Mouse (Mus musculus) embryonic facial prominence, embryonic 14.5 days (tissue): ENCODE results near the gene Gm49510. TPM values are rescaled to one million over a fixed set of nuclear protein-coding genes. Genes with fewer than 3 reads are reported as not detected.

ENCODE experiments used
- ATAC-seq: fragments of 200-750 bp; cut with Nextera tagmentation; 2 replicates; pipeline ENCODE4 v1.8.0; 2017; ENCODE audit warnings: low read depth, moderate number of reproducible peaks, moderate TSS enrichment
- DNase-seq: peaks from one replicate; pipeline ENCODE4 v3.0.0-alpha.2; 2015; ENCODE audit warnings: low spot score
- H3K27ac ChIP-seq: fragments of 300-500 bp; sonication (generic); replicated peaks from 2 replicates; pipeline ENCODE4 v1.5.1; 2014; ENCODE audit warnings: low read depth, mild to moderate bottlenecking, low read length, moderate library complexity
- H3K27me3 ChIP-seq: fragments of 300-500 bp; sonication (generic); replicated peaks from 2 replicates; pipeline ENCODE4 v1.6.1; 2014; ENCODE audit warnings: low read length; ENCODE audit not compliant: control insufficient read depth, insufficient read depth
- H3K36me3 ChIP-seq: fragments of 300-500 bp; sonication (generic); 2 replicates; pipeline ENCODE4 v1.6.1; 2014; ENCODE audit warnings: low read length, mixed read lengths; ENCODE audit not compliant: control insufficient read depth, insufficient read depth
- H3K4me1 ChIP-seq: fragments of 300-500 bp; sonication (generic); 2 replicates; pipeline ENCODE4 v1.6.1; 2014; ENCODE audit warnings: antibody characterized with exemption, low read length; ENCODE audit not compliant: control insufficient read depth, insufficient read depth
- H3K4me2 ChIP-seq: fragments of 300-500 bp; sonication (generic); 2 replicates; pipeline ENCODE4 v1.6.1; 2014; ENCODE audit warnings: low read depth, mild to moderate bottlenecking, low read length, moderate library complexity, mixed read lengths
- H3K4me3 ChIP-seq: fragments of 300-500 bp; sonication (generic); 2 replicates; pipeline ENCODE4 v1.5.1; 2014; ENCODE audit warnings: low read depth, mild to moderate bottlenecking, low read length
- H3K9ac ChIP-seq: fragments of 300-500 bp; sonication (generic); 2 replicates; pipeline ENCODE4 v1.6.1; 2014; ENCODE audit warnings: low read depth, mild to moderate bottlenecking, low read length, moderate library complexity, mixed read lengths
- H3K9me3 ChIP-seq: fragments of 300-500 bp; sonication (generic); 2 replicates; pipeline ENCODE4 v1.6.1; 2016; ENCODE audit warnings: low read length; ENCODE audit not compliant: control insufficient read depth
- WGBS: fragments of 180-500 bp; shearing (Covaris S2); extraction: QIAGEN DNeasy Blood & Tissue Kit; methylation state at CpG from one replicate; pipeline ENCODE4 v1.1.7; 2014; 5-methylcytosine and 5-hydroxymethylcytosine counted together
- polyA plus RNA-seq: library from polyadenylated mRNA; unstranded; fragments of >200 nt; fragmentation: Nextera tagmentation; extraction: Ambion mirVana; gene quantifications from 2 replicates; pipeline ENCODE4 v1.2.1, GENCODE M21; 2014

Gene Gm49510
- polyA plus RNA-seq, 1 experiment from 2014 or later: 0.58 TPM

DNA sequence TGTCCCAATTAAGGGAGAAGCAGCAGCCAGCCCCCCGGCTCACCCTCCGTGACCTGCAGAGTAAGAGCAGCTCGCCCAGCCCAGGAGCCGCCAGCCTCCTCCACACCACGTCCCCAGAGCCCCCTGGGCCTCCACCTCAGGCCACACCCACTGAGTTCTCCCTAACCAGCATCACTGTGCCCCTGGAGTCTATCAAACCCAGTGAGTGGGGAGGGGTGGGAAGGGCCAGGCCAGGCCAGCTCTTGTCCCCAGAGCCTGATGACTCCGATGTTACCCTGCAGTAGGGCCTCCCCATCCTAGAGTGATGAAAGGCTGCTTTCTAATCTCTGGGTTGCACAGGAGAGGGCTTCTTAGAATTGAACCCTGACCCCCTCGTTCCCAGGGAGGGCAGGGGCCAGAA, 7.0 kb upstream of the Gm49510 start:
- no peaks in the 10 kb centered on the region for H3K27me3 ChIP-seq
- no peak overlapping the region; the same call in 1 of the 2 replicates for H3K9ac ChIP-seq
- DNase-seq (no peak), ATAC-seq (no peak)
- peaks cover 14% of the 10 kb centered on the region for H3K4me1 ChIP-seq
- no peak overlapping the region for H3K27ac ChIP-seq
- no peak overlapping the region for H3K4me3 ChIP-seq
- H3K9me3 ChIP-seq: no peaks in the 10 kb centered on the region
- H3K4me2 ChIP-seq: no peak overlapping the region
- peaks cover 69% of the 10 kb centered on the region for H3K36me3 ChIP-seq
- WGBS: 73% methylated on average over 5 of the region's 7 CpGs

DNA sequence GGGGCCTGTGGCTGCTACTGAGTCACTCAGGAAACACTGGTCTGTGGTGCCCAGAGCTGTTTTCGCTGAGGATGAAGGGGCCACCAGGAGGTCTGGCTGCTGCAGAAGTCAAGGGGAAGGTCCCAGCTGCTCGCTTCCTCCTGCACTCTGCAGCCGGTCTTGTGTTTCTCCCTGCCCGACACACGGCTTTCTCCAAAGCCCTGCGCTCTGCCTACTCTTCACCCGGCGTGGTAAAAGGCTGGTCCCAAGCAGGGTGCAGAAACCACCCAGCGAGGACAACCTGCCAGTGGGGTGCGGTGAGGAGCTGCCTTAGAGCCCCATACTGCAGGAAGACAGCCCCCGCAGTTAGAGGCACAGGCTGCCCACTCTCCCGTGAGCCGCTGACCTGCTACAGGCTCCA, 4.7 kb upstream of the Gm49510 start:
- DNase-seq: no peak
- H3K27me3 ChIP-seq: no peaks in the 10 kb centered on the region
- H3K4me2 ChIP-seq: no peak overlapping the region
- no peak overlapping the region for H3K4me3 ChIP-seq
- H3K36me3 ChIP-seq: peaks cover 50% of the 10 kb centered on the region
- H3K9ac ChIP-seq: no peak overlapping the region
- no peak for ATAC-seq
- H3K27ac ChIP-seq: peak overlapping the region; percentile 61
- H3K9me3 ChIP-seq: no peaks in the 10 kb centered on the region
- 78% methylated on average over 12 of the region's 13 CpGs for WGBS
- H3K4me1 ChIP-seq: peaks cover 26% of the 10 kb centered on the region

DNA sequence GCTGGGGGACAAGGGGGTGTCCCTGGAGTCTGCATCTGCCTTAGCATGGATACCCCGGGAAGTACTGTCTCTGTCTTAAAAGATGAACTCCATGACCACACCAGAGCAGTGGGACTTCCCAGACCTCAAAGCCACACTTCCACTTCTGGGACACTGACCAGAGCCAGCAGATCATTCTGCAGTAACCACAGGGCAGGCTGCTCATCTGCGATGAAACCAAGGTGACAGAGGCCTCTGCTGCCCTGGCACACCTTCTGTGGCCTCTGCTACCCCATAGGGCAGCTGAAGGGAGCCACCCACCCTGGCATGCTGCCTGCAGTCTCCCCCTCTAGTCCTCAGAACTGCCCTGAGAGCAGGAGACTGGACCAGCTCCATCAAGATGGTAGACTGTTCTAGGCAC, 3.7 kb upstream of the Gm49510 start:
- Histone ChIP-seq H3K36me3 (peaks cover 41% of the 10 kb centered on the region), H3K27ac (peak overlapping the region; percentile 55), H3K27me3 (no peaks in the 10 kb centered on the region), H3K4me3 (no peak overlapping the region), H3K4me1 (peaks cover 27% of the 10 kb centered on the region), H3K9me3 (no peaks in the 10 kb centered on the region), H3K9ac (no peak overlapping the region), H3K4me2 (no peak overlapping the region)
- DNase-seq (no peak), ATAC-seq (no peak)
- WGBS: 86% methylated on average over 2 of the region's 2 CpGs

DNA sequence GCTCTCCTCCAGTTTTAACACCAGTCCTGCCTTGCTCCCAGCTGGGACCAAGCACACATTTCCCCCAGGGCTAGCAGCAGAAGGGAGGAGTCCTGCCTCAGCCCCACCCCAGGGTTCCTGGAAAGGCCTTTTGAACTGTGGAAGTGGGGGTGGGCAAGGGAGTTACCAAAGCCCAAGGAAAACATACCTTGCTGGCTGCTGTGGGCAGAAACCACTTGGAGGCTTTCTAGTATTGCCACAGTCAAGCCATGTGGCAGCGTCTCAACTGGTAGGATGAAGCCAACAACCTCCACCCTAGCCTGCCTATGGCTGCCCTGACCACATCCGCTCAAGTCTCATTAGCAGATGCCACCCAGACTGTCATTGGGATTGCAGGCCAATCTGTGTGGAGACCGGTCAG, 3.3 kb upstream of the Gm49510 start:
- ATAC-seq (no peak), DNase-seq (no peak)
- WGBS: 90% methylated on average over 3 of the region's 3 CpGs
- no peaks in the 10 kb centered on the region for H3K27me3 ChIP-seq
- peak overlapping the region; percentile 55 for H3K27ac ChIP-seq
- H3K4me2 ChIP-seq: no peak overlapping the region
- peaks cover 31% of the 10 kb centered on the region for H3K4me1 ChIP-seq
- H3K9me3 ChIP-seq: no peaks in the 10 kb centered on the region
- H3K36me3 ChIP-seq: peaks cover 37% of the 10 kb centered on the region
- H3K4me3 ChIP-seq: no peak overlapping the region
- no peak overlapping the region for H3K9ac ChIP-seq

DNA sequence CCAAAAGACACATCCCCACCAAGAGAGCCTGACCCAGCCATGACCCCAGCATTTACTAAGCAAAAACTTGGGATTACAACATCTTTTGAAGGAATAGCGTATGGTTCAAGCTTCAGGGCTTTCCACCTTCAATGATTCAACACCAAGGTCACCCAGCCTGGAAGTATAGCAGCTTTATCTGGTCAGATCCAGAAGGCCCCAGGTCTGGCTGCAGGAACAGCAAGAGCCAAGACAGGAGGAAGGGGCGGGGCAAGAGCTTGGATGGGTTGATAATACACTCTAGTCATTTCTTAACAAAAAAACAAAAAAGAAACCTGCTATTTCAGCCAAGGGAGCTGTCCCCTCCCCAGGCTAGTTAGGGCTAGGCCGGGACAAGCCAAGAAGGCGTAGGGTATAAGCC, 2.0 kb upstream of the Gm49510 start:
- Histone ChIP-seq H3K27ac (no peak overlapping the region), H3K36me3 (peaks cover 30% of the 10 kb centered on the region), H3K9me3 (no peaks in the 10 kb centered on the region), H3K4me1 (peaks cover 34% of the 10 kb centered on the region), H3K4me3 (no peak overlapping the region), H3K4me2 (no peak overlapping the region), H3K9ac (no peak overlapping the region), H3K27me3 (no peaks in the 10 kb centered on the region)
- WGBS: 80% methylated on average over 4 of the region's 4 CpGs
- DNase-seq (no peak), ATAC-seq (no peak)

DNA sequence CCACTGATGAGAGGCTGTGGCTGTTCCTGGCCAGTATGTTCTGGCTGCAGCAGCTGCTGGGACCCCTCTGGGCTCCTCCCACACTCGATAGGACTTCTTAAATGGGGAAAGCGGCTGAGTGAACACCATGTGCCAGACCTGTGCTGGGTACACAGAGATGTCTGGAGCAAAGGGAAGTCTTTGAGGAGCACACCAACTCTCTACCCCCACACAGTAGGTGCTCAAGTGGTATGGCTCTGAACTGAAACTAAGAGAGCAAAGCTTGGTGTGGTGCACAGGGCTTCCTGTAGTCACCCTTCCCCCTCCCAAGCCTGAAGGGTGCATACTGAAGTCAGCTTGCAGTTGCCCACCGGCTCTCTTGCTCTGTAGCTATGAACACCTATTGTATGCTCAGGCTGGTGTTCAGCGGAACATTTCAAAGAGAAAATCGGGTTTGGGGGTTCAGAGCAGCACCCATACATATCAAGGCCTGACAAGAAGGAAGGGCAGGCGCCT, 913 bp upstream of the Gm49510 start:
- Histone ChIP-seq H3K4me2 (peak overlapping the region; percentile 81), H3K36me3 (peaks cover 30% of the 10 kb centered on the region; the same call in 1 of the 2 replicates), H3K9ac (peak overlapping the region; percentile 83; the same call in 1 of the 2 replicates), H3K27me3 (no peaks in the 10 kb centered on the region), H3K4me3 (peak overlapping the region; percentile 80; the same call in 1 of the 2 replicates), H3K4me1 (peaks cover 34% of the 10 kb centered on the region), H3K27ac (peak overlapping the region; percentile 55; the same call in 1 of the 2 replicates), H3K9me3 (no peaks in the 10 kb centered on the region)
- WGBS: 51% methylated on average over 6 of the region's 6 CpGs
- DNase-seq: no peak
- no peak for ATAC-seq

DNA sequence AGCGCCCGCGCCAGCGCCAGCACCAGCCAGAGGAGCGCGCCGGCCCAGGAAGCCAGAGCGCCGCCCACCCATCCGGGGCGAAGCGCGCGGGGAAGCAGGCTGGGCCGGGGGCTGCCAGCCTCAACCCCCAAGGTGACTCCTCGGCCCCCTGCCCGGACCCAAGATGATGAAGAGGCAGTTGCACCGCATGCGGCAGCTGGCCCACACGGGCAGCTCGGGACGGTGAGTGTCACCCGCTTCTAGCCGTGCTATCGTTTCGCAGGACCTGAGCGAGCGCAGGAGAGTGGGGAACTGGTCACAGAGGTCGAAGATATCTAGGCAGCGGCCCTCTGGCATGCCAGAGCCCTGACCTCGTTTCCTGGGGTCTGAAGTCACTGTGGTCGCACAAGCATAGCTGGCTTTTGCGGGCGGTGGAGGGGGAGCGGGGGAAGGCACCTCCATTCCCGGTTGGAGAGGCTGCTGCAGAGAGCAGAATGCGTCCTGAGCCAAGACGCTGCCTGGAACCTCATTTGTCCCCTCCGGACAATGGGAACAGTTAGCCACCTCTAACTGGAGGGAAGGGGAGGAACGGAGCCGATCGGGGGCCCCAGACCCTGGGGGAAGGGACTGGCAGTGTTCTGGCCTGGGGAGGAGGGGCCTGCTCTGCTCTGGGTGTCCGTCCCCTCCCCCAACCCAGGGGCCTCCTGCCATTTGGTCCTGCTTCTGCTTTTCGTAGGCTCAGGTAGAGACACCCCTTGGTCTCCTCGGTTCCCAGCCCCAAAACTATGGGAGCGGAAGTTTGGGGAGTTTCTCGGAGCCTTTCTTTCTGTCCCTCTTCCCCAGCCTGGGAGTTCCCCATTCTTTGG, 495 bp downstream of the Gm49510 start, which contains the start of gene Sh3bp1:
Sh3bp1 (plus strand) TSS at position 29 of the 845 bp plus-strand sequence.
- H3K9me3 ChIP-seq: no peaks in the 10 kb centered on the region
- H3K27me3 ChIP-seq: no peaks in the 10 kb centered on the region
- H3K36me3 ChIP-seq: peaks cover 31% of the 10 kb centered on the region
- WGBS: 1% methylated on average over 23 of the region's 47 CpGs
- DNase-seq: peak; percentile 89
- H3K4me3 ChIP-seq: peak within 1 kb of the TSS; percentile 80
- H3K27ac ChIP-seq: peak within 1 kb of the TSS; percentile 77
- peak within 1 kb of the TSS; percentile 83 for H3K9ac ChIP-seq
- peak within 1 kb of the TSS; percentile 81 for H3K4me2 ChIP-seq
- peak; percentile 56 for ATAC-seq
- peaks cover 30% of the 10 kb centered on the region for H3K4me1 ChIP-seq

DNA sequence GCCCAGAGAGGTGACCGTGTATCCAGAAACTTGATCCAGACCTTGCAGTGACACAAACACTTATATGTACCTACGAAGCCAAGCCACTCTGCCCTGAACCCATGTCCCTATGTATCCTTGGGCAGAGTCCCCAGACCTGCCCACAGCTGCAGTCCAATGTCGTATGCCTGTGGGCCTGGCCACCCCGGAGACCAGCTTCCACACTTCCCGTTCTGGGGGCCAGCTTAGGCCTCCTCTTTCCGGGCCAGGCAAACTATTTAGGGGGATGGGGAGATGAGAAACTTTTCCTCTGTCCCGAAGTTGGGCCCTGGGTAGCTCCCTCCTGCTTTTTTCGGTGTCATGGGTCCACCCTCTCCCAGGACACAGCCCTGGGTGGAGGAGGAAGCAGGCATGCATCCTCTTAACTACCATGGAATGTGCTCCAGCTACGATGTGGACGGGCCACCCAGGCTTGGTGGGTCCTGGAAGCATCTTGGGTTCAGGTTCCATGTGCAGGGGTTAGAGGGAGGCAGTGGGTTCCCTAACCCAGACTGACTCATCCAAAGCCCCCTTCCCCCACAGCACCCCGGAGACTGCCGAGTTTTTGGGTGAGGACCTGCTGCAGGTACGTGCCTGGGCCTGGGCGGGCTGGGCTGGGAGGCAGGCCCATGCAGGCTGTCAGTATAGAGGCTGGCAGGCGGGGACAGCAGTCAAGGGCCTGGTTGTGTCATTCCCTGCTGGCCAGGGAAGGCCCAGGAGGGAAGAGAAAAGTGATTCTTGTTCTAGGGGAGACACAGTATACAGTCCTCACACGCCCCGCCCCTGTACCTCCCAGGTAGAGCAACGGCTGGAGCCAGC, 1.3 kb downstream of the Gm49510 start:
- peak overlapping the region; percentile 77 for H3K27ac ChIP-seq
- H3K4me2 ChIP-seq: peak overlapping the region; percentile 81
- DNase-seq (peak; percentile 58), ATAC-seq (peak; percentile 13; the same call in 1 of the 2 replicates)
- peaks cover 28% of the 10 kb centered on the region for H3K4me1 ChIP-seq
- peak overlapping the region; percentile 83 for H3K9ac ChIP-seq
- no peaks in the 10 kb centered on the region for H3K9me3 ChIP-seq
- H3K27me3 ChIP-seq: no peaks in the 10 kb centered on the region
- H3K36me3 ChIP-seq: peaks cover 39% of the 10 kb centered on the region
- 12% methylated on average over 18 of the region's 18 CpGs for WGBS
- peak overlapping the region; percentile 80 for H3K4me3 ChIP-seq
